Mouse (Mus musculus): ENCODE results near the gene Arl1. TPM values are rescaled to one million over a fixed set of nuclear protein-coding genes. Genes with fewer than 3 reads are reported as not detected.
"Not testable (repeated sequence)": the region's sequence is repeated elsewhere in the genome, so short reads cannot be mapped to it uniquely, and the experiment has no call there.

The Arl1 gene
- polyA plus RNA-seq, 1 experiment from 2014 or later, result 193 TPM

GRCm38 (mm10) chr10:88728166-88728565 is 2.5 kb upstream of the Arl1 start:
- no peak for DNase-seq
- Histone ChIP-seq H3K27me3 (ENCODE audit: insufficient read depth, low read length) (no peaks in the 10 kb centered on the region), H3K9ac (no peak overlapping the region), H3K4me3 (ENCODE audit: low read depth, low read length) (no peak overlapping the region), H3K27ac (ENCODE audit: low read depth) (no peak overlapping the region), H3K36me3 (ENCODE audit: insufficient read depth) (no peaks in the 10 kb centered on the region), H3K4me1 (ENCODE audit: insufficient read depth) (peaks cover 5% of the 10 kb centered on the region; the same call in 1 of the 2 replicates), H3K9me3 (ENCODE audit: low read depth, low read length) (no peaks in the 10 kb centered on the region), H3K4me2 (no peak overlapping the region)
- ATAC-seq (ENCODE audit: insufficient read depth), result no peak
- 63% methylated on average over 8 of the region's 8 CpGs for WGBS
- no peak for TF ChIP-seq CTCF (IDR thresholded peaks at IDR 0.05; ENCODE audit: low read depth)

GRCm38 (mm10) chr10:88731496-88732308 is 1.0 kb downstream of the Arl1 start:
- ATAC-seq (ENCODE audit: insufficient read depth) (peak; percentile 57), DNase-seq (peak; percentile 35)
- WGBS, result under 1% methylated on average over 59 of the region's 61 CpGs

DNA sequence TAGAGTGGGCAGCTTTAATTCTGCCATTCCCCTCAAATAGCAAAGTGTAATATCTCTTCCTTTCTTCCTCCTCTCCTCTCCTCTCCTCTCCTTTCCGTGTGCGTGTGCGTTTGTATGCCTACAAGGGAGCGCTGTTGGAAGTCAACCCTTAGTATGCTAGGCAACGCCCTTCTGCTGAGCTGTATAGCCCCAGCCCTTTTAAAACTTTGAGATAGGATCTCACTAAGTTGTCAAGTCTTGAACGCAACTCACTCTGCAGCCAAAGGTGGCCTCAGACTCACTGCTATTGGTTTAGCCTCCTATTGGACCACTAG is 1.6 kb downstream of the Arl1 start:
- Histone ChIP-seq H3K4me1 (ENCODE audit: insufficient read depth) (peaks cover 5% of the 10 kb centered on the region; the same call in 1 of the 2 replicates), H3K4me3 (ENCODE audit: low read depth, low read length) (peak overlapping the region; percentile 76), H3K36me3 (ENCODE audit: insufficient read depth) (peaks cover 16% of the 10 kb centered on the region), H3K27ac (ENCODE audit: low read depth) (no peak overlapping the region), H3K9me3 (ENCODE audit: low read depth, low read length) (no peaks in the 10 kb centered on the region), H3K27me3 (ENCODE audit: insufficient read depth, low read length) (no peaks in the 10 kb centered on the region), H3K4me2 (peak overlapping the region; percentile 84), H3K9ac (peak overlapping the region; percentile 97)
- ATAC-seq (ENCODE audit: insufficient read depth), result no peak
- DNase-seq, result peak; percentile 24
- 7% methylated on average over 6 of the region's 6 CpGs for WGBS
- no peak for TF ChIP-seq CTCF (IDR thresholded peaks at IDR 0.05; ENCODE audit: low read depth)

More at GRCm38 (mm10) chr10:88731496-88732308, 1.0 kb downstream of the Arl1 start:
- H3K27ac ChIP-seq (ENCODE audit: low read depth), result peak overlapping the region; percentile 89
- no peaks in the 10 kb centered on the region for H3K9me3 ChIP-seq (ENCODE audit: low read depth, low read length)
- peak overlapping the region; percentile 84 for H3K4me2 ChIP-seq
- H3K36me3 ChIP-seq (ENCODE audit: insufficient read depth), result peaks cover 11% of the 10 kb centered on the region
- H3K27me3 ChIP-seq (ENCODE audit: insufficient read depth, low read length), result no peaks in the 10 kb centered on the region
- H3K9ac ChIP-seq, result peak overlapping the region; percentile 97
- H3K4me1 ChIP-seq (ENCODE audit: insufficient read depth), result peaks cover 5% of the 10 kb centered on the region; the same call in 1 of the 2 replicates
- peak; percentile 26; the same call in 1 of the 2 replicates for TF ChIP-seq CTCF (IDR thresholded peaks at IDR 0.05; ENCODE audit: low read depth)
- H3K4me3 ChIP-seq (ENCODE audit: low read depth, low read length), result peak overlapping the region; percentile 76

DNA sequence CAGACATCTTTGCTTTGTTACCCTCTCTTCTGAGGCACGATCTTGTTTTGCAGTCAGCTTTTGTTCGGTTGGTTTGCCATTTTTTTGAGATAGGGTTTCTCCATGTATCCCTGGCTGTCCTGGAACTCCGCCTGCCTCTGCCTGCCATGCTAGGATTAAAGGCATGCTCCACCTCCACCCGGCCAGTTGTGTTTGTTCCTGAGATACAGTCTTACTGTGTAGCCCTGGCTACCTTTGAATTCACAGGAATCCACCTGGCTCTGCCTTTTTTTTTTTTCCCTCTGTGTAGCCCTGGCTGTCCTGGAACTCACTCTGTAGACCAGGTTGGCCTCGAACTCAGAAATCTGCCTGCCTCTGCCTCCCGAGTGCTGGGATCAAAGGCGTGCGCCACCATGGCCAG is 8.4 kb downstream of the Arl1 start:
- not testable (repeated sequence) for H3K27me3 ChIP-seq (ENCODE audit: insufficient read depth, low read length); ATAC-seq (ENCODE audit: insufficient read depth); H3K4me2 ChIP-seq; H3K4me1 ChIP-seq (ENCODE audit: insufficient read depth); H3K4me3 ChIP-seq (ENCODE audit: low read depth, low read length); H3K27ac ChIP-seq (ENCODE audit: low read depth); DNase-seq; H3K9me3 ChIP-seq (ENCODE audit: low read depth, low read length); H3K9ac ChIP-seq
- H3K36me3 ChIP-seq (ENCODE audit: insufficient read depth), result peaks cover 65% of the 10 kb centered on the region
- WGBS, result 97% methylated on average over 8 of the region's 8 CpGs

- peaks cover 73% of the 10 kb centered on the region for H3K36me3 ChIP-seq (ENCODE audit: insufficient read depth)
- no peak for TF ChIP-seq CTCF (IDR thresholded peaks at IDR 0.05; ENCODE audit: low read depth)
- no peak overlapping the region for H3K9ac ChIP-seq
- WGBS, result 91% methylated on average over 1 of the region's 1 CpGs
- ATAC-seq (ENCODE audit: insufficient read depth) (no peak), DNase-seq (no peak)
- no peak overlapping the region for H3K4me3 ChIP-seq (ENCODE audit: low read depth, low read length)
- H3K27ac ChIP-seq (ENCODE audit: low read depth), result no peak overlapping the region
- H3K4me1 ChIP-seq (ENCODE audit: insufficient read depth), result no peaks in the 10 kb centered on the region
- no peaks in the 10 kb centered on the region for H3K9me3 ChIP-seq (ENCODE audit: low read depth, low read length)
- H3K4me2 ChIP-seq, result no peak overlapping the region
- no peaks in the 10 kb centered on the region for H3K27me3 ChIP-seq (ENCODE audit: insufficient read depth, low read length)
These were observed 9.2 kb downstream of the Arl1 start for GRCm38 (mm10) chr10:88739818-88740217.

GRCm38 (mm10) chr10:88740781-88741180 is 10.1 kb downstream of the Arl1 start:
- WGBS, result 76% methylated on average over 5 of the region's 5 CpGs
- Histone ChIP-seq H3K4me2 (no peak overlapping the region), H3K27me3 (ENCODE audit: insufficient read depth, low read length) (no peaks in the 10 kb centered on the region), H3K9ac (no peak overlapping the region), H3K4me3 (ENCODE audit: low read depth, low read length) (no peak overlapping the region), H3K9me3 (ENCODE audit: low read depth, low read length) (no peaks in the 10 kb centered on the region), H3K4me1 (ENCODE audit: insufficient read depth) (no peaks in the 10 kb centered on the region), H3K36me3 (ENCODE audit: insufficient read depth) (peaks cover 71% of the 10 kb centered on the region), H3K27ac (ENCODE audit: low read depth) (no peak overlapping the region)
- ATAC-seq (ENCODE audit: insufficient read depth) (no peak), DNase-seq (no peak)
- TF ChIP-seq CTCF (IDR thresholded peaks at IDR 0.05; ENCODE audit: low read depth), result no peak

DNA sequence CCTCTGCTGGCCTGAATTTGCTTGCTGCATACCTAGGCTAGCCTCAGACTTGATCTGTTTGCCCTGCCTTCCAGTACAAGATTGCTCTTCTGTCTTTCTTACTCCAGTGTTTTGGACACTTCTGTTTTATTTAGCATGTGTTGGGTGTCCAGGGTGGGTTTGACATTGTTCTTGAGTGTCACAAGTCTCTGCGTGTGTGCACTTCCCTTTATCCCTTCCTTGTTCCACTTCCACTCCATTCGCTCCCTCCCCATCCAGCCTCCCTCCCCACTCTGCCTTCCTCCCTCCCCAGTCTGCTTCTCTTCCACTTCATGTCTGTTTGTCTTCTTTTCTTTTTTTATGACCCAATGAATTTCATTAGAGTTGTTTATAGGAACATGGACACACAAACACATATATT is 10.8 kb downstream of the Arl1 start:
- no peaks in the 10 kb centered on the region for H3K4me1 ChIP-seq (ENCODE audit: insufficient read depth)
- ATAC-seq (ENCODE audit: insufficient read depth) (no peak), DNase-seq (no peak)
- no peaks in the 10 kb centered on the region for H3K27me3 ChIP-seq (ENCODE audit: insufficient read depth, low read length)
- H3K36me3 ChIP-seq (ENCODE audit: insufficient read depth), result peaks cover 70% of the 10 kb centered on the region
- no peak overlapping the region for H3K4me3 ChIP-seq (ENCODE audit: low read depth, low read length)
- H3K9ac ChIP-seq, result no peak overlapping the region
- 79% methylated on average over 2 of the region's 2 CpGs for WGBS
- H3K27ac ChIP-seq (ENCODE audit: low read depth), result no peak overlapping the region
- TF ChIP-seq CTCF (IDR thresholded peaks at IDR 0.05; ENCODE audit: low read depth), result no peak
- H3K4me2 ChIP-seq, result no peak overlapping the region
- no peaks in the 10 kb centered on the region for H3K9me3 ChIP-seq (ENCODE audit: low read depth, low read length)
